In the genomic region with DNA sequence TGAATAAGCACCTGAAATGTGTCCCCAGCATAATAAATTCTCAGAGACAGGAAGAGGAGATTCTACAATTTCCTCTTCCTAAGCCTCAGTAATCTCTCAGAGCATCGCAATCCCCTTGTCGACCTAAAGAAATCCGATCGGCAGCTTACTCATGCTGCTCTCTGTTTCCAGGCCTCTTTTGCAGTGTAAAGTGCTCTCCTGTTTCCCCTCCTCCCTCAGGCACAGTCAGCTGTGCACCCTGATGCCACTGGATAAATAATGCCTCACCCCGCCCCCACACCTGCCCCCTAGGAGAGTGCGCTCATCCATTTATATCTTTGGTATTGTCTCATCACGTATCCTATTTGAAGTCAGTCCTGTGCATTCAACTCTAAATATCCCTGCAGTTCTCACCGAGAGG, we compare ENCODE assay signal across 11 mouse cellular contexts. TPM values are rescaled to one million over a fixed set of nuclear protein-coding genes. Genes with fewer than 3 reads are reported as not detected.
DNase-seq lines count a peak whose midpoint lies in the region; ATAC-seq lines count a peak whose summit lies in the region.
"Had no signal": no experiment of that assay in that cellular context is flagged by ENCODE, and none has a peak within 500 bp of the region (broad histone marks: within the 10 kb centered on the region; RNA-seq: fewer than 3 reads in every experiment).

No protein-coding gene starts in this region.

- no peak for DNase-seq in kidney, postnatal 36 days
- DNase-seq in ovary, postnatal 14 days (ENCODE audit: low spot score), result no peak
- no peak for DNase-seq in c-Kit-positive CD71-positive TER-119-positive erythroid progenitor cells, embryonic 14.5 days (ENCODE audit: low spot score)
- DNase-seq: B cell, adult 2 months; liver, embryonic 13.5 days; right cerebral cortex, postnatal 25 days had no signal

- no peak overlapping the region for H3K4me3 ChIP-seq in kidney, embryonic 14.5 days (ENCODE audit: low read length)
- no peak overlapping the region for H3K4me3 ChIP-seq in embryonic facial prominence, embryonic 13.5 days
- H3K4me3 ChIP-seq in limb, embryonic 13.5 days, result no peak overlapping the region
- H3K4me3 ChIP-seq in neural tube, embryonic 14.5 days (ENCODE audit: low read depth, low read length), result no peak overlapping the region
- no peak overlapping the region for H3K4me3 ChIP-seq in intestine, embryonic 15.5 days (replicated peaks)
- H3K4me3 ChIP-seq: liver, embryonic 13.5 days had no signal

- no peaks in the 10 kb centered on the region for H3K36me3 ChIP-seq in kidney, embryonic 14.5 days (ENCODE audit: control insufficient read depth, insufficient read depth, low read length)
- no peaks in the 10 kb centered on the region for H3K36me3 ChIP-seq in embryonic facial prominence, embryonic 13.5 days
- H3K36me3 ChIP-seq in limb, embryonic 13.5 days, result no peaks in the 10 kb centered on the region
- no peaks in the 10 kb centered on the region for H3K36me3 ChIP-seq in neural tube, embryonic 14.5 days (ENCODE audit: control insufficient read depth, insufficient read depth, low read length)
- no peaks in the 10 kb centered on the region for H3K36me3 ChIP-seq in intestine, embryonic 15.5 days
- H3K36me3 ChIP-seq: liver, embryonic 13.5 days had no signal

- H3K4me2 ChIP-seq in kidney, embryonic 14.5 days (replicated peaks; ENCODE audit: low read depth, low read length), result peak overlapping the region; percentile 21; the same call in 1 of the 2 replicates
- peak overlapping the region; percentile 12; the same call in 1 of the 2 replicates for H3K4me2 ChIP-seq in embryonic facial prominence, embryonic 13.5 days
- H3K4me2 ChIP-seq in limb, embryonic 13.5 days (replicated peaks), result peak overlapping the region; percentile 4; the same call in 1 of the 2 replicates
- peak overlapping the region; percentile 23; the same call in 1 of the 2 replicates for H3K4me2 ChIP-seq in neural tube, embryonic 14.5 days (ENCODE audit: low read depth, low read length)
- no peak overlapping the region for H3K4me2 ChIP-seq in intestine, embryonic 15.5 days (replicated peaks)
- H3K4me2 ChIP-seq: liver, embryonic 13.5 days had no signal

- H3K4me1 ChIP-seq in kidney, embryonic 14.5 days (ENCODE audit: control insufficient read depth, insufficient read depth, low read length), result no peaks in the 10 kb centered on the region
- H3K4me1 ChIP-seq in embryonic facial prominence, embryonic 13.5 days, result peaks cover 10% of the 10 kb centered on the region
- H3K4me1 ChIP-seq in limb, embryonic 13.5 days, result peaks cover 13% of the 10 kb centered on the region
- peaks cover 7% of the 10 kb centered on the region for H3K4me1 ChIP-seq in neural tube, embryonic 14.5 days (ENCODE audit: control insufficient read depth, insufficient read depth, low read length)
- no peaks in the 10 kb centered on the region for H3K4me1 ChIP-seq in intestine, embryonic 15.5 days (replicated peaks)
- H3K4me1 ChIP-seq: liver, embryonic 13.5 days had no signal

- 18% methylated on average over 8 of the region's 8 CpGs for WGBS in kidney, embryonic 14.5 days
- WGBS in embryonic facial prominence, embryonic 13.5 days, result 10% methylated on average over 8 of the region's 8 CpGs
- WGBS in limb, embryonic 13.5 days, result 36% methylated on average over 8 of the region's 8 CpGs
- WGBS in neural tube, embryonic 14.5 days, result 12% methylated on average over 8 of the region's 8 CpGs
- WGBS in intestine, embryonic 15.5 days, result 46% methylated on average over 8 of the region's 8 CpGs

- H3K27ac ChIP-seq in kidney, embryonic 14.5 days (ENCODE audit: low read depth, low read length), result no peak overlapping the region
- no peak overlapping the region for H3K27ac ChIP-seq in embryonic facial prominence, embryonic 13.5 days
- no peak overlapping the region for H3K27ac ChIP-seq in limb, embryonic 13.5 days
- no peak overlapping the region for H3K27ac ChIP-seq in neural tube, embryonic 14.5 days (ENCODE audit: low read depth, low read length)
- H3K27ac ChIP-seq in intestine, embryonic 15.5 days, result no peak overlapping the region
- H3K27ac ChIP-seq: liver, embryonic 13.5 days had no signal

- ATAC-seq in kidney, embryonic 14.5 days (ENCODE audit: low FRiP score, low TSS enrichment), result peak; percentile 96
- ATAC-seq in embryonic facial prominence, embryonic 13.5 days (ENCODE audit: insufficient number of reproducible peaks, insufficient read depth, low FRiP score, low TSS enrichment, low read depth), result 0 out of 2 replicates have a peak, but pooled peaks have one; percentile 43
- ATAC-seq in limb, embryonic 13.5 days (ENCODE audit: low FRiP score, low read depth), result peak; percentile 87
- peak; percentile 93 for ATAC-seq in neural tube, embryonic 14.5 days (ENCODE audit: low read depth)
- no peak for ATAC-seq in intestine, embryonic 15.5 days

- no peak overlapping the region for H3K9ac ChIP-seq in kidney, embryonic 14.5 days (ENCODE audit: low read depth, low read length)
- H3K9ac ChIP-seq in embryonic facial prominence, embryonic 13.5 days, result no peak overlapping the region
- no peak overlapping the region for H3K9ac ChIP-seq in limb, embryonic 13.5 days
- H3K9ac ChIP-seq in neural tube, embryonic 14.5 days (replicated peaks; ENCODE audit: low read depth, low read length), result no peak overlapping the region
- H3K9ac ChIP-seq in intestine, embryonic 15.5 days, result no peak overlapping the region
- H3K9ac ChIP-seq: liver, embryonic 13.5 days had no signal

- no peaks in the 10 kb centered on the region for H3K9me3 ChIP-seq in kidney, embryonic 14.5 days (ENCODE audit: control insufficient read depth, low read length)
- H3K9me3 ChIP-seq in embryonic facial prominence, embryonic 13.5 days, result no peaks in the 10 kb centered on the region
- no peaks in the 10 kb centered on the region for H3K9me3 ChIP-seq in limb, embryonic 13.5 days
- H3K9me3 ChIP-seq in neural tube, embryonic 14.5 days (ENCODE audit: control insufficient read depth, low read length), result no peaks in the 10 kb centered on the region
- H3K9me3 ChIP-seq in intestine, embryonic 15.5 days, result no peaks in the 10 kb centered on the region
- H3K9me3 ChIP-seq: liver, embryonic 13.5 days had no signal

- H3K27me3 ChIP-seq in kidney, embryonic 14.5 days (ENCODE audit: control insufficient read depth, insufficient read depth, low read length), result no peaks in the 10 kb centered on the region
- H3K27me3 ChIP-seq in embryonic facial prominence, embryonic 13.5 days, result no peaks in the 10 kb centered on the region
- H3K27me3 ChIP-seq in limb, embryonic 13.5 days, result no peaks in the 10 kb centered on the region
- H3K27me3 ChIP-seq in neural tube, embryonic 14.5 days (ENCODE audit: control insufficient read depth, insufficient read depth, low read length), result no peaks in the 10 kb centered on the region
- no peaks in the 10 kb centered on the region for H3K27me3 ChIP-seq in intestine, embryonic 15.5 days (replicated peaks)
- H3K27me3 ChIP-seq: liver, embryonic 13.5 days had no signal

RNA-seq across cellular contexts. Expression of gene Lin7c, which starts 41.9 kb away (rescaled TPM):
- 50.8 and 80.7 TPM in 2 replicates for polyA plus RNA-seq in kidney, embryonic 14.5 days (2014; fragmentation: Nextera tagmentation; extraction: Ambion mirVana)
- 54.0 and 61.3 TPM in 2 replicates for polyA plus RNA-seq in embryonic facial prominence, embryonic 13.5 days (2015; fragmentation: Nextera tagmentation; extraction: Ambion mirVana)
- polyA plus RNA-seq in limb, embryonic 13.5 days (2015; fragmentation: Nextera tagmentation; extraction: Ambion mirVana), result 50.0 and 54.3 TPM in 2 replicates
- polyA plus RNA-seq in neural tube, embryonic 14.5 days (2014; fragmentation: Nextera tagmentation; extraction: Ambion mirVana), result 230 and 238 TPM in 2 replicates
- polyA plus RNA-seq in intestine, embryonic 15.5 days (2015; fragmentation: Nextera tagmentation; extraction: Ambion mirVana), result 64.3 and 72.0 TPM in 2 replicates
